Mouse (Mus musculus): ENCODE measurements around the gene Dip2a. TPM values are rescaled to one million over a fixed set of nuclear protein-coding genes. Genes with fewer than 3 reads are reported as not detected.

The Dip2a gene
- 13.2 and 15.0 TPM in 2 replicates for polyA plus RNA-seq (2012; rRNA removed)

DNA sequence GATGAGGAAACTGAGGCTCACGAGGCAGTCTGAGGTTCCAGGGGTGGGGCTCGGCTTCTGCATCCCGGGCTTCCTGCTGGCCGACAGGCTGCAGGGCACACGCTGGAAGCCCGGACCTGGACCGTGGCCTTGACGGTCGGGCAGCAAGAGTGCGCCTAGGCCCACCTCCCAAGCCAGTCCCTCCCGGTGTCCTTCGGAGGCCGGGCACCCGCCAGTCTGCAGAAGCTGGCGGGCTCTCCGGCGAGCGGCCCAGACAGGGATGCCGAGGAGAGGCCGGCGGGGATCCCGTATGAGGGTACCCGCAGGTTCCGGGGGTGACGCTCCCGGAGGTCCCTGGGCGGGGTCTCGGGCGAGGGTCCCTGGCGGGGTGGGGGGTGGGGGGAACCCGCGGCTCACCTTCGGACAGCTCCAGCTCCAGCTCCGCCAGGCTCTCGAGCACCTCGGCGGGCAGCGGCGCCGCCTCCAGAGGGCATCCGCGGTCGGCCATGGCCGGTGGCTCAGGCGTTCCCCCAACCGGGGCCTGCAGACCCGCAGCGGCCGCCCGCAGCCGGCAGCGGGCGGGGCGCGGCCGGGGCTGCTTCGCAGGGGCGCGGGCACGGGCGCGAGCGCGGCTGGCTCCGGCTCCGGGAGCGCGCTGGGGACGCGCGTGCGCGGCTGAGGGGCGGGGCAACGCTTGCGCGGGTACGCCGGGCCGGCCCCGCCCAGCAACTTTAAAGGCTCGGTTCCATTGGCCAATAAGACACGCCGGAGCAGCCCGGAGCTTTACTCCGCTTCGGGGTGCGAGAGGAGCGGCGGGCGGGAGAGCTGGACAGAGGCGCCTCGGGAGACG is at the start of gene Dip2a:
Gene Dip2a (minus strand): TSS at position 581 of the 829 bp plus-strand sequence.
- no peaks in the 10 kb centered on the region for H3K4me1 ChIP-seq (ENCODE audit: control insufficient read depth, insufficient read depth, low read length)
- no peaks in the 10 kb centered on the region for H3K27me3 ChIP-seq (replicated peaks; ENCODE audit: control insufficient read depth, insufficient read depth, low read length)
- peak; percentile 97 for DNase-seq
- peak within 1 kb of the TSS; percentile 88 for H3K4me3 ChIP-seq (ENCODE audit: insufficient read depth, low read depth, low read length)
- peak; percentile 15 for TF ChIP-seq POLR2A (IDR thresholded peaks at IDR 0.05; ENCODE audit: low read depth, low read length)
- TF ChIP-seq CTCF (conservative IDR thresholded peaks at IDR 0.05; ENCODE audit: insufficient read depth, insufficient read length, low read depth, low read length), result no peak
- H3K36me3 ChIP-seq (ENCODE audit: control insufficient read depth, insufficient read depth, low read length), result no peaks in the 10 kb centered on the region
- under 1% methylated on average over 91 of the region's 94 CpGs for whole genome bisulfite sequencing
- peak within 1 kb of the TSS; percentile 92 for H3K27ac ChIP-seq (ENCODE audit: insufficient read depth, low read depth, low read length)

- WGBS, result 96% methylated on average over 12 of the region's 12 CpGs
- Histone ChIP-seq H3K36me3 (ENCODE audit: control insufficient read depth, insufficient read depth, low read length) (peaks cover 2% of the 10 kb centered on the region), H3K4me3 (ENCODE audit: insufficient read depth, low read depth, low read length) (no peak overlapping the region), H3K27ac (ENCODE audit: insufficient read depth, low read depth, low read length) (no peak overlapping the region), H3K4me1 (ENCODE audit: control insufficient read depth, insufficient read depth, low read length) (no peaks in the 10 kb centered on the region), H3K27me3 (replicated peaks; ENCODE audit: control insufficient read depth, insufficient read depth, low read length) (no peaks in the 10 kb centered on the region)
- TF ChIP-seq POLR2A (IDR thresholded peaks at IDR 0.05; ENCODE audit: low read depth, low read length), result no peak
- no peak for TF ChIP-seq CTCF (conservative IDR thresholded peaks at IDR 0.05; ENCODE audit: insufficient read depth, insufficient read length, low read depth, low read length)
- DNase-seq, result no peak
Observed at GRCm38 (mm10) chr10:76392596-76392995, 47.5 kb upstream of the Dip2a start.

DNA sequence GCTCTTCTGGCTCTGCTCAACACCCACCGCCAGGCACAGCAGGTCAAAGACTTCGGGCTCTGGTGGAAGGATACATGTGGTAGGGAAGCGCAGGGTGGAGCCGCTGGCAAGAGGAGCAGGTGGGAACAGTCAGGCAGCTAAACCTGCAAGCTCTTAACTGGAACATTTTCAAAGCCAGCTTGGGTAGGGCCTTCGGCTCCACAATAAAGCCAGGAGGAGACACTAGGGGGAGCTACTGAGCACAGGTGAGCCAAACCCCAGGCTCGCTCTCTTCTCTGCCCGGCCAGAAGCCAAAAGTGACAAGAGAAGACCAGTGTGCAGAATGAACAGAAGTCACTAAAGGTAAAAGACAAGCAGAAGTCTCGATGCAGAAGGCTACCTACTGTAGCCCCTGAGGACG is 46.7 kb upstream of the Dip2a start:
- TF ChIP-seq CTCF (conservative IDR thresholded peaks at IDR 0.05; ENCODE audit: insufficient read depth, insufficient read length, low read depth, low read length) (peak; percentile 59), POLR2A (IDR thresholded peaks at IDR 0.05; ENCODE audit: low read depth, low read length) (no peak)
- peak; percentile 50 for DNase-seq
- Histone ChIP-seq H3K4me3 (ENCODE audit: insufficient read depth, low read depth, low read length) (no peak overlapping the region), H3K36me3 (ENCODE audit: control insufficient read depth, insufficient read depth, low read length) (peaks cover 2% of the 10 kb centered on the region), H3K4me1 (ENCODE audit: control insufficient read depth, insufficient read depth, low read length) (no peaks in the 10 kb centered on the region), H3K27me3 (replicated peaks; ENCODE audit: control insufficient read depth, insufficient read depth, low read length) (no peaks in the 10 kb centered on the region), H3K27ac (ENCODE audit: insufficient read depth, low read depth, low read length) (no peak overlapping the region)
- 86% methylated on average over 9 of the region's 9 CpGs for WGBS

DNA sequence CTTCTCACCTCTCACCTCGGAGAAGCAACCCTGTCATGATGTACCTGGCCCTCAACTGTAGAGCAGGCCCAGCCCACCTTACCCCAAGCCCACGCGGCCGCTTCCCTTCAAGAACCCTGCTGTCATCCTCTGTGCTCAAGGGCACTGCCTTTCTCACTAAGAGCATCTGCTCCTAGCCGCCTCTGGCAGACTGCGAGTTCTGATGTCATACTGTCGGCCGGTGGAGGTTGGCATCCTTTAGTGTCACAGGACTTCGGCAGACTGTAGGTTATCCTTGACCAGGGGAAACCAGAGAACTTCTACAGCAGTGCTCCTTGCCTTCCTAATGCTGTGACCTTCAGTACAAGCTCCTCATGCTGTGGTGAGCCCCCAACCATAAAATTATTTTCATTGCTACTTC is 46.1 kb upstream of the Dip2a start:
- no peaks in the 10 kb centered on the region for H3K4me1 ChIP-seq (ENCODE audit: control insufficient read depth, insufficient read depth, low read length)
- TF ChIP-seq CTCF (conservative IDR thresholded peaks at IDR 0.05; ENCODE audit: insufficient read depth, insufficient read length, low read depth, low read length), result no peak
- no peak for TF ChIP-seq POLR2A (IDR thresholded peaks at IDR 0.05; ENCODE audit: low read depth, low read length)
- no peaks in the 10 kb centered on the region for H3K27me3 ChIP-seq (replicated peaks; ENCODE audit: control insufficient read depth, insufficient read depth, low read length)
- WGBS, result 96% methylated on average over 9 of the region's 9 CpGs
- no peak for DNase-seq
- H3K4me3 ChIP-seq (ENCODE audit: insufficient read depth, low read depth, low read length), result no peak overlapping the region
- H3K36me3 ChIP-seq (ENCODE audit: control insufficient read depth, insufficient read depth, low read length), result peaks cover 2% of the 10 kb centered on the region
- H3K27ac ChIP-seq (ENCODE audit: insufficient read depth, low read depth, low read length), result no peak overlapping the region

DNA sequence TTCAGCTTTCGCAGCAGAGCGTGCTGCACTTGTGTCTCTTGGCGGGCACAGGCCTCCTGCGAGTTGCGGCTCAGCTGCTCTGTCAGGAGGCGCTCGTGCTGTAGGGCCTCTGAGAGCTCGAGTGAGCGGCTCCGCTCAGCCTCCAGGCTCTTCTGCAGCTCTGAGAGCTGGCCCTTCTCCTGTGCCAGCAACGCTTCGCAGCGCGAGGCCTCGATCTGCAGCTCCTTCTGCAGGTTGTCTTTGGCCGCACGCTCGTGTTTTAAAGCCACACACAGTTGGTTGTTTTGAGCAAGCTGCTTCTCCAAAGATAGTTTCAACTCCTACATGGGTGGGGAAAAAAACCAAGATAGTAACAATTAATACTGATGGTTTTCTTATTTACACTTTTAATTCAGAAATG is 29.9 kb upstream of the Dip2a start:
- Histone ChIP-seq H3K27me3 (replicated peaks; ENCODE audit: control insufficient read depth, insufficient read depth, low read length) (no peaks in the 10 kb centered on the region), H3K4me1 (ENCODE audit: control insufficient read depth, insufficient read depth, low read length) (no peaks in the 10 kb centered on the region), H3K36me3 (ENCODE audit: control insufficient read depth, insufficient read depth, low read length) (no peaks in the 10 kb centered on the region; the same call in 1 of the 2 replicates), H3K4me3 (ENCODE audit: insufficient read depth, low read depth, low read length) (no peak overlapping the region), H3K27ac (ENCODE audit: insufficient read depth, low read depth, low read length) (no peak overlapping the region)
- DNase-seq, result no peak
- WGBS, result 94% methylated on average over 18 of the region's 18 CpGs
- TF ChIP-seq CTCF (conservative IDR thresholded peaks at IDR 0.05; ENCODE audit: insufficient read depth, insufficient read length, low read depth, low read length) (no peak), POLR2A (IDR thresholded peaks at IDR 0.05; ENCODE audit: low read depth, low read length) (no peak)

GRCm38 (mm10) chr10:76371736-76372135 is 26.6 kb upstream of the Dip2a start:
- no peak for DNase-seq
- no peak overlapping the region for H3K4me3 ChIP-seq (ENCODE audit: insufficient read depth, low read depth, low read length)
- H3K27me3 ChIP-seq (replicated peaks; ENCODE audit: control insufficient read depth, insufficient read depth, low read length), result no peaks in the 10 kb centered on the region
- peaks cover 2% of the 10 kb centered on the region; the same call in 1 of the 2 replicates for H3K36me3 ChIP-seq (ENCODE audit: control insufficient read depth, insufficient read depth, low read length)
- 81% methylated on average over 3 of the region's 3 CpGs for WGBS
- no peak overlapping the region for H3K27ac ChIP-seq (ENCODE audit: insufficient read depth, low read depth, low read length)
- H3K4me1 ChIP-seq (ENCODE audit: control insufficient read depth, insufficient read depth, low read length), result no peaks in the 10 kb centered on the region
- no peak for TF ChIP-seq POLR2A (IDR thresholded peaks at IDR 0.05; ENCODE audit: low read depth, low read length)

DNA sequence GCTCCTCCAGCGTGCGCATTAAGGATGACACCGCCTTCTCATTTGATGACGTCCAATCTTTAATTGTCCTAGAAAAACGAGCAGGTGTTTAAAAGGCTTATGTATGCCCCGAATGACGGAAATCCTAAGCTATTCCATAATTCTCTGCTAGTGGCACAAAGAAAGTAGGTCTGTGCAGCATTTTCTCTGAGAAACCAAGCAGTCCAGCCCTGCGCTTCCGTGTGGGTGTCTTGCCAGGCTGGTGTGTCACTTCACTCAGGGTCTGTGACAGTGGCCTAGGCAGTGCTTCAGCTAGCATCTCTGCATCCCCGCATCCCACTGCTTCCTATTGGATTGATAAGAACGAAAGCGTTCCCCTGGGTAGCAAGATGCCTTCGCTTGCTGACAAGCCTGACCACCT is 23.7 kb upstream of the Dip2a start:
- Histone ChIP-seq H3K27me3 (replicated peaks; ENCODE audit: control insufficient read depth, insufficient read depth, low read length) (no peaks in the 10 kb centered on the region), H3K27ac (ENCODE audit: insufficient read depth, low read depth, low read length) (no peak overlapping the region), H3K36me3 (ENCODE audit: control insufficient read depth, insufficient read depth, low read length) (peaks cover 2% of the 10 kb centered on the region), H3K4me3 (ENCODE audit: insufficient read depth, low read depth, low read length) (no peak overlapping the region), H3K4me1 (ENCODE audit: control insufficient read depth, insufficient read depth, low read length) (no peaks in the 10 kb centered on the region)
- no peak for TF ChIP-seq CTCF (conservative IDR thresholded peaks at IDR 0.05; ENCODE audit: insufficient read depth, insufficient read length, low read depth, low read length)
- TF ChIP-seq POLR2A (IDR thresholded peaks at IDR 0.05; ENCODE audit: low read depth, low read length), result no peak
- WGBS, result 91% methylated on average over 13 of the region's 13 CpGs
- no peak for DNase-seq

Measured in kidney, adult 2 months (tissue).